Mouse (Mus musculus): ENCODE results near the gene Hoxd11. TPM values are rescaled to one million over a fixed set of nuclear protein-coding genes. Genes with fewer than 3 reads are reported as not detected.

The Hoxd11 gene
- polyA plus RNA-seq, 1 experiment from 2014 or later = not detected

GRCm38 (mm10) chr2:74702820-74703219 lies 23.5 kb downstream of the Hoxd11 start:
- Histone ChIP-seq H3K36me3 (no peaks in the 10 kb centered on the region), H3K9me3 (no peaks in the 10 kb centered on the region), H3K4me3 (no peak overlapping the region), H3K27me3 (peaks cover 98% of the 10 kb centered on the region), H3K27ac (no peak overlapping the region), H3K9ac (no peak overlapping the region), H3K4me1 (peaks cover 24% of the 10 kb centered on the region), H3K4me2 (no peak overlapping the region)
- 17% methylated on average over 6 of the region's 6 CpGs for WGBS
- ATAC-seq (ENCODE audit: borderline replicate concordance, extremely low read depth, low FRiP score, low TSS enrichment) = no peak

DNA sequence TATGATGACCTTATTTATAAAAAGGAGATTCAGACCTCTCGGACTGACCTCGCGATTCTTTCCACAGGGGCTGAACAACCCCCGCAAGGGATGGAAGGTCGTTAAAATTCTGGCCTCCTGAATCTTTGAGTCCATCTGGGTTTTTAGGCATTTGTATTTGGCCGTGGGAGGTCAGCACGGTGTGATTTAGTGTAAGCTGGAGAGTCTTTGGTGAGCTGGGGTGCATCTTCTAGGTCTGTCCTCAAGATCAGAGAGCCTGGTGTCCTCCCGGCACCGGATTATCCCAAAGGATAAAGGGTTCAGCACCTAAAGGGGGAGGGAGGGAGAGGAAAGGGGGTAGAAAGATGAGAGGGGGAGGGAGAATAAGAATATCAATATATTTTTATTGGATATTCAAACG lies 24.0 kb downstream of the Hoxd11 start:
- Histone ChIP-seq H3K27me3 (peaks cover 98% of the 10 kb centered on the region), H3K9ac (no peak overlapping the region), H3K4me2 (no peak overlapping the region), H3K36me3 (no peaks in the 10 kb centered on the region), H3K4me3 (no peak overlapping the region), H3K4me1 (peaks cover 19% of the 10 kb centered on the region), H3K27ac (no peak overlapping the region), H3K9me3 (no peaks in the 10 kb centered on the region)
- 7% methylated on average over 10 of the region's 10 CpGs for WGBS
- no peak for ATAC-seq (ENCODE audit: borderline replicate concordance, extremely low read depth, low FRiP score, low TSS enrichment)

DNA sequence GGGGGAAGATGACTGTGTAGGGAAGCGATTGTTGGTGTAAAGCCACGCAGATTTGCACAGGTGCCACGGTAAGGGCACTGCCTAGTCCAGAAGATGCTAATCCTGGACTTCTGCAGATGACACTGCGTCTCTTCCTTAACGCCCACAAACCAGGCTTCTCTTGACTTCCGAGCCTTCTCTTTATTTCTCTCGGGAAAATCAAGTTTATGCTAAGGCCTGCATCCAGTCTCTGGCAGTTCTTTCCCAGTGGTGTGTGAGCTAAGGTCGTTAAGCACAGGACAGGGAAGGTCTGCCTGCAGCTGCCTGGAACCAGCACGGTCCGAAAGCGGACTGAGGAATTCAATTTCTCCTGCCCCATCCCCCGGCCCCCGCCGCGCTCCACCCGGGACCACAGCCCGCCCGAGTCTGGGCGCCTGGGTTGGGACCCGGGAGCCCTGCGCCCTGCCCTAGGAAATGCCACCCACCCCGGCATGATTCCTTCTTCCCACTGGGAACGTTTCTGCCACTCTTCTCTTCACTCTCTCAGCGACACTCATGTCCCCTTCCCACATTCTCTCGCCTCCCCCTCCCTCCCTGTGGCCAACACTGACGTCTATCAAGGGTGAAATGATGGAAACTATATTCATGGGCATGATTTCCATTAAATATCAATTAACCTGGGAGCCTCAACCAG lies 24.5 kb downstream of the Hoxd11 start:
- H3K4me1 ChIP-seq = peaks cover 16% of the 10 kb centered on the region
- H3K4me2 ChIP-seq = no peak overlapping the region

DNA sequence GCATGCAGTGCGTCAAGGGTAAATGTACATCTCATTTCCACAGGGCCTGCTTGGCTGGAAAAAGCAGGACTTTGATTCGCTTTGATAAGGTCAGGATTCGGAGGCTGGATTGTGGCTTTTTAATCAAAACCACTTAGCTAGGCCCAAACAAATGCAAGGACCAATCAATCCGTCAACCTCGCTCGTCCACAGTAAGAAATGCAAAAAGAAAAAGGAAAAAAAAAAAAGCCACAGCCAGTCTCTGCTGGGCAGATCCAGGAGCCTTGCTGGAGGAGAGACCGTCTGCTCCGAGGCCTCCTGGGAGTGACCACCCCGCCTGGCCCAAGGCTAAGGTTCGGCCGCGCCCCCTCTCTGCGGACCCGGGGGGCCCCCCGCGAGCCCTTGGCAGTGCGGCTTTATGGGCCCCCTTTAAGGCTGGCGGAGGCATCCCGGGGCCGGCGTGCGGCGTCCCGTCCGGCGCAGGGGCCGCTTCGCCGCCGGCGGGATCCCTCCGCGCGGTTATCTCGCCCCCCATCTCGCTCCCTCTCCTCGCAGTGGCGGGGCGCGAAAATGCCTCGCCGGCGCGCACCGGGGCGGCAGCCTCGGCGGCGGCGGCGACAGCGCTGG lies 25.1 kb downstream of the Hoxd11 start, which contains the start of gene Hoxd8:
Hoxd8 (plus strand) TSS at position 223 of the 606 bp plus-strand sequence.
- Histone ChIP-seq H3K9ac (no peak within 1 kb of the TSS), H3K4me2 (peak within 1 kb of the TSS; percentile 83), H3K36me3 (no peaks in the 10 kb centered on the region), H3K9me3 (no peaks in the 10 kb centered on the region), H3K4me3 (peak within 1 kb of the TSS; percentile 46), H3K4me1 (peaks cover 16% of the 10 kb centered on the region), H3K27me3 (peaks cover 98% of the 10 kb centered on the region), H3K27ac (no peak within 1 kb of the TSS)
- under 1% methylated on average over 50 of the region's 52 CpGs for WGBS
- ATAC-seq (ENCODE audit: borderline replicate concordance, extremely low read depth, low FRiP score, low TSS enrichment) = peak; percentile 20; the same call in 1 of the 2 replicates

More for the DNA sequence above, 24.5 kb downstream of the Hoxd11 start:
- no peak for ATAC-seq (ENCODE audit: borderline replicate concordance, extremely low read depth, low FRiP score, low TSS enrichment)
- H3K4me3 ChIP-seq = peak overlapping the region; percentile 46; the same call in 1 of the 2 replicates
- no peak overlapping the region for H3K27ac ChIP-seq
- no peaks in the 10 kb centered on the region for H3K9me3 ChIP-seq
- H3K27me3 ChIP-seq = peaks cover 98% of the 10 kb centered on the region
- WGBS = 5% methylated on average over 26 of the region's 26 CpGs
- no peak overlapping the region for H3K9ac ChIP-seq
- no peaks in the 10 kb centered on the region for H3K36me3 ChIP-seq

GRCm38 (mm10) chr2:74704999-74705466 lies 25.7 kb downstream of the Hoxd11 start:
- no peak overlapping the region for H3K27ac ChIP-seq
- ATAC-seq (ENCODE audit: borderline replicate concordance, extremely low read depth, low FRiP score, low TSS enrichment) = peak; percentile 44; the same call in 1 of the 2 replicates
- peaks cover 16% of the 10 kb centered on the region for H3K4me1 ChIP-seq
- H3K9ac ChIP-seq = no peak overlapping the region
- H3K4me3 ChIP-seq = peak overlapping the region; percentile 46
- H3K9me3 ChIP-seq = no peaks in the 10 kb centered on the region
- H3K27me3 ChIP-seq = peaks cover 98% of the 10 kb centered on the region
- peak overlapping the region; percentile 83 for H3K4me2 ChIP-seq
- H3K36me3 ChIP-seq = no peaks in the 10 kb centered on the region
- 0% methylated on average over 6 of the region's 66 CpGs for WGBS

GRCm38 (mm10) chr2:74705467-74706089 lies 26.2 kb downstream of the Hoxd11 start:
- no peaks in the 10 kb centered on the region for H3K9me3 ChIP-seq
- peak overlapping the region; percentile 46 for H3K4me3 ChIP-seq
- peaks cover 16% of the 10 kb centered on the region for H3K4me1 ChIP-seq
- H3K27me3 ChIP-seq = peaks cover 98% of the 10 kb centered on the region
- H3K9ac ChIP-seq = no peak overlapping the region
- no peaks in the 10 kb centered on the region for H3K36me3 ChIP-seq
- peak overlapping the region; percentile 83 for H3K4me2 ChIP-seq
- 2% methylated on average over 59 of the region's 85 CpGs for WGBS
- peak; percentile 58; the same call in 1 of the 2 replicates for ATAC-seq (ENCODE audit: borderline replicate concordance, extremely low read depth, low FRiP score, low TSS enrichment)
- no peak overlapping the region for H3K27ac ChIP-seq

DNA sequence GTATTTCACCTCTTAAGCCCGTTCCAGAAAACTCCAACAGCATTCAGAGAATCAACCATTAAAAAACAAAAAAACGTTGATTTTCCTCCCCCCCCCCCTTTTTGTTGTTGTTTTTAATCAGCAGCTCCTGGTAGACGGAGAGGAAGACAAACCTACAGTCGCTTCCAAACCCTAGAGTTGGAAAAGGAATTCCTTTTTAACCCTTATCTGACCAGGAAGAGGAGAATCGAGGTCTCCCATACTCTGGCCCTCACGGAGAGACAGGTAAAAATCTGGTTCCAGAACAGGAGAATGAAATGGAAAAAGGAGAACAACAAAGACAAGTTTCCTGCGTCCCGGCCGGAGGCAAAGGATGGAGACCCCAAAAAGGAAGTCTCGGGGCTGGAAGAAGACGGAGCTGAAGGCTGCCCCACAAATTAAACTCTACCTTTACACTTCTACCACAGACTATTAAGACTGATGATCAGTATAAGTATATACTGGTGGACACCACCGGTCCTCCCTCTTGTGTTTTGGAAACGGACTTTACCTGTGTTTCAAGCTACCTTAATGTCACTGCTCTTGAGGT lies 27.1 kb downstream of the Hoxd11 start:
- Histone ChIP-seq H3K27ac (no peak overlapping the region), H3K9ac (no peak overlapping the region), H3K9me3 (no peaks in the 10 kb centered on the region), H3K27me3 (peaks cover 98% of the 10 kb centered on the region), H3K36me3 (no peaks in the 10 kb centered on the region), H3K4me1 (peaks cover 16% of the 10 kb centered on the region), H3K4me2 (no peak overlapping the region), H3K4me3 (no peak overlapping the region)
- 2% methylated on average over 13 of the region's 13 CpGs for WGBS
- no peak for ATAC-seq (ENCODE audit: borderline replicate concordance, extremely low read depth, low FRiP score, low TSS enrichment)

- no peak overlapping the region for H3K4me2 ChIP-seq
These were observed 28.2 kb downstream of the Hoxd11 start for GRCm38 (mm10) chr2:74707599-74707998.

DNA sequence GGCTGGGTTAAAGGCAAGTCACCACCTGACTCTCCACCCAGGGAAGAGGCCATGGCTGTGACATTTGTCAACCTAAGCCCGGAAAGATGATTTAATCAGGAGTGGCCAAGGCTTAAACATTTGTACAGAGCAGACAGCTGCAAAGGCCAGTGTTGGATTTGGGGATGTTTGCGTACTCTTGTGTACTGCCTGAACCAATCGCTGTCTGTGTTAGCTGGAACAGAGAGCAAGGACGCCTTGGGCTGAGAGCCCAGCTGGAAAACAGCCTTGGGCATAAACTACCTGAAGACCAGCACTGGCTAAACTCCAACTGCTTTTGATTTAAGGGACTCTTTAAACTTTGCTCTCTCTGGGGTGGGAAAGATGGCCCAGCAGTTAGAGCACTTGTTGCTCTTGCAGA lies 29.3 kb downstream of the Hoxd11 start:
- Histone ChIP-seq H3K4me1 (peaks cover 24% of the 10 kb centered on the region), H3K9me3 (no peaks in the 10 kb centered on the region), H3K27ac (no peak overlapping the region), H3K36me3 (no peaks in the 10 kb centered on the region), H3K4me2 (no peak overlapping the region), H3K9ac (no peak overlapping the region), H3K27me3 (peaks cover 99% of the 10 kb centered on the region), H3K4me3 (no peak overlapping the region)
- WGBS = 10% methylated on average over 4 of the region's 4 CpGs
- ATAC-seq (ENCODE audit: borderline replicate concordance, extremely low read depth, low FRiP score, low TSS enrichment) = no peak

More at GRCm38 (mm10) chr2:74707599-74707998, 28.2 kb downstream of the Hoxd11 start:
- Histone ChIP-seq H3K4me3 (no peak overlapping the region), H3K9ac (no peak overlapping the region), H3K9me3 (no peaks in the 10 kb centered on the region), H3K4me1 (peaks cover 24% of the 10 kb centered on the region), H3K36me3 (no peaks in the 10 kb centered on the region), H3K27ac (no peak overlapping the region), H3K27me3 (peaks cover 99% of the 10 kb centered on the region)
- WGBS = 10% methylated on average over 7 of the region's 7 CpGs
- ATAC-seq (ENCODE audit: borderline replicate concordance, extremely low read depth, low FRiP score, low TSS enrichment) = no peak

- 5% methylated on average over 5 of the region's 5 CpGs for WGBS
- no peak for ATAC-seq (ENCODE audit: borderline replicate concordance, extremely low read depth, low FRiP score, low TSS enrichment)
- Histone ChIP-seq H3K36me3 (no peaks in the 10 kb centered on the region), H3K27me3 (peaks cover 99% of the 10 kb centered on the region), H3K27ac (no peak overlapping the region), H3K9ac (no peak overlapping the region), H3K9me3 (no peaks in the 10 kb centered on the region), H3K4me2 (no peak overlapping the region), H3K4me1 (peaks cover 21% of the 10 kb centered on the region), H3K4me3 (no peak overlapping the region)
These were observed 30.4 kb downstream of the Hoxd11 start for GRCm38 (mm10) chr2:74709465-74710419.
